Mouse (Mus musculus) activated CD4-positive, CD25-positive, alpha-beta regulatory T cell, adult 9 weeks (primary cell): ENCODE measurements around the gene Olfr1437. TPM values are rescaled to one million over a fixed set of nuclear protein-coding genes. Genes with fewer than 3 reads are reported as not detected.

Source experiments
- polyA plus RNA-seq: library from polyadenylated mRNA; unstranded; fragments of 100-300 nt; shearing (Covaris generic); gene quantifications from one replicate; pipeline ENCODE4 v1.2.1, GENCODE M21; 2017

The Olfr1437 gene
- polyA plus RNA-seq = not detected

DNA sequence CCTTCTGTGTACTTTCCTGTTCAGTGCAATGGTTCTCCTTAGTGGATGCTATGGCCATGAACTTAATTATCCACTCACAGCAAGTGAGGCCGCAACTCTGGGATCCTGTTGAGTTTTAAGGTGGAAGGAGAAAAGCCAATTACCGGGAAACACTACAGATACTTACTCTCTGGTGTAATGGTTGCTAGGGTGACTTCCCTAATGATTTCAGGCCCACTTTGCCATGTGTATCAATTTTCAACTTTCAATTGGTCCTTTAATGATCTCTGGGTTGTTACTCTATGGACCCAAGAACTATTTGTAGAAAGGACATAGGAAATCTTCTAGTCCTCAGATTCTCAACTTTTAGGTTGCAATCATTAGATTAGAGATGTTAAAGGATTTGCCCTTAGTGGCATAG, at the start of gene Olfr1437:
TSS of gene Olfr1437 (minus strand) at position 101 of the 400 bp plus-strand sequence.

GRCm38 (mm10) chr19:12335810-12336209, 10.9 kb upstream of the Olfr1437 start, which contains the start of gene Olfr1438-ps1:
Gene Olfr1438-ps1, minus strand, starts transcription at chr19:12335910.

GRCm38 (mm10) chr19:12299030-12299429, 25.9 kb downstream of the Olfr1437 start, which contains the start of gene Olfr1436:
Gene Olfr1436, minus strand, starts transcription at chr19:12299130.

DNA sequence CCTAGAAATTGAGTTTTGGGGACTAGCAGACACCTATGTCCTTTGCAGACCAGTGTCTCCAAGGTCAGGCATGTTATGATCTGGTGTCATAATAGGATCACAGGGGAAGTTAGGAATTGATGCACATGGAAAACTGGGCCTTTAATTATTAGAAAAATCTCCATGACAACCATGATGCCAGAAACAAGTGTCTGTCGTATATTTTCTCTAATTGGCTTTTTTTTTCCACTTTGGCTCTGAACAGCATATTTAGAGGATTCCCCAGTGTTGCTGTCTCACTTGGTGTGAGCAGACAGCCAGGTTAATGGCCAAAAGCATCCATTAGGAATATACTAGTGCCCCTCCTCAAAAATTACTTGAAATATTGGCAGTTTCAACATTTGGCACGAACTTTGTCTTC, 45.3 kb downstream of the Olfr1437 start, which contains the start of gene Olfr1434:
TSS of gene Olfr1434 (plus strand) at position 301 of the 400 bp plus-strand sequence.

Other genes starting within 250 kb of the Olfr1437 start
- gene Olfr1425, start 247.4 kb downstream of the Olfr1437 start, polyA plus RNA-seq = not detected
- not detected for gene Olfr1426, start 233.1 kb downstream of the Olfr1437 start, polyA plus RNA-seq
- gene Olfr1427, start 221.8 kb downstream of the Olfr1437 start, polyA plus RNA-seq = not detected
- not detected for gene Olfr1428, start 209.2 kb downstream of the Olfr1437 start, polyA plus RNA-seq
- not detected for gene Olfr76, start 201.9 kb downstream of the Olfr1437 start, polyA plus RNA-seq
- gene Olfr1555-ps1, start 155.0 kb downstream of the Olfr1437 start, polyA plus RNA-seq = 0.22 TPM
- gene Olfr1431, start 124.5 kb downstream of the Olfr1437 start, polyA plus RNA-seq = not detected
- not detected for gene Olfr1432, start 92.5 kb downstream of the Olfr1437 start, polyA plus RNA-seq
- gene Olfr262, start 83.4 kb downstream of the Olfr1437 start, polyA plus RNA-seq = not detected
- not detected for gene Olfr235, start 64.1 kb downstream of the Olfr1437 start, polyA plus RNA-seq
- not detected for gene Olfr1434, start 45.2 kb downstream of the Olfr1437 start, polyA plus RNA-seq
- gene Olfr1436, start 26.0 kb downstream of the Olfr1437 start, polyA plus RNA-seq = not detected
- gene Olfr1438-ps1, start 10.8 kb upstream of the Olfr1437 start, polyA plus RNA-seq = not detected
- gene Olfr1440, start 62.2 kb upstream of the Olfr1437 start, polyA plus RNA-seq = not detected
- not detected for gene Olfr1441, start 92.3 kb upstream of the Olfr1437 start, polyA plus RNA-seq
- not detected for gene Pfpl, start 102.8 kb upstream of the Olfr1437 start, polyA plus RNA-seq
- gene Mpeg1, start 135.7 kb upstream of the Olfr1437 start, polyA plus RNA-seq = 1.3 TPM
- gene Dtx4, start 176.4 kb upstream of the Olfr1437 start, polyA plus RNA-seq = 5.6 TPM
- 60.7 TPM for gene Fam111a, start 220.6 kb upstream of the Olfr1437 start, polyA plus RNA-seq